Mouse (Mus musculus): ENCODE results near the gene Csn1s1.

The Csn1s1 gene

DNA sequence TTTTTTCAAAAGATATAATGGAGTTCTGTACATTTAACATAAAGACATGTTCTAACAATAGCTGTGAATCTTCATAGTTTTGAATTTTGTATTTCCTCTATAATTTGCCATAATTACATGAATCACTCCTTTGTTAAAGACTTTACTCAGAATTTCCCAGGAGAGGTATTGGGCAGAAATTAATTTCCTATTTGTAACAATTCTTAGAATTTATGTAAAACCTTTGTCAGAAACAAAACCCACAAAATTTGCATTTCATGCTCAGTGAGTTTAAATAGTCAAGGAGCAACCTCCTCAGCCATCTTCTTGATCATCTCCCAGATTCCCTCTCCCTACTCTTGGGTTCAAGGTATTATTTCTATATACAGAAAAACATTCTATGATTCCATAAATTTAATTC lies at the start of gene Csn1s1:
Gene Csn1s1 (plus strand): TSS at position 301 of the 400 bp plus-strand sequence.
- no peak for DNase-seq (ENCODE audit: low spot score)

DNA sequence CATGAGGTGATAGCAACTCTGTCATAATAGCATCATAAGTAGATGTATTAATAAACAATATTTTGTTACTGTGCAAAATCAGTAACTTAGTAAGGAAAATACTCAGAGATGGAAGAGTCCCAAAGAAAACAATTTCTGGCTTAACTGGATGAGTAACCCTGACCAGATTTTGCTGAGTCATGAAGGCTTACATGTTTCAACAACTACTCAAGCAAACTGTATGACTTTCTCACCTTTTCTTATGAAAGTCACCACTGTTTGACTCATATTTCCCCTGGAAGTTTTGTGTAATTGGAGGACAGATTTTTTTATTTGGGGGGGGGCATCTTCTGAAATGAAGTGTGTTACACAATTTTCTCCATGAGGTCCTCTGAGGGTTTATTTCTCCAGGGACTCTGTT lies 43.3 kb upstream of the Csn1s1 start:
- DNase-seq (ENCODE audit: low spot score): no peak

DNA sequence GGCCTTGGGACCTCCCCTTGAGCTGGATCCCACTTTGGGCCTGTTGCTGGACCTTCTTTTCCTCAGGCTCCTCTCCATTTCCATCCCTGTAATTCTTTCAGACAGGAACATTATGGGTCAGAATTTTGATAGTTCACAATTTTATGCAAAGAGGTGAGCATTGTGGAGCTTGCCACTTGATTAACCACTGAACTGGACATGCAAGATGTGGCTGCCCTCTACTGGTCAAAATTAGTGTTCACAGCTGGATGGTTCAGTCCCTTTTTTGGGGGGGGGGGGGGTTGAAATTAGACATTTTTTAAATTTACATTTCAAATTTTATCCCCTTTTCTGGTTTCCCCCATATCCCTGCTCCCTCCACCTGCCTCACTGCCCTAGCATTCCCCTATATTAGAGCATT lies 23.2 kb upstream of the Csn1s1 start:
- DNase-seq (ENCODE audit: low spot score): no peak

DNA sequence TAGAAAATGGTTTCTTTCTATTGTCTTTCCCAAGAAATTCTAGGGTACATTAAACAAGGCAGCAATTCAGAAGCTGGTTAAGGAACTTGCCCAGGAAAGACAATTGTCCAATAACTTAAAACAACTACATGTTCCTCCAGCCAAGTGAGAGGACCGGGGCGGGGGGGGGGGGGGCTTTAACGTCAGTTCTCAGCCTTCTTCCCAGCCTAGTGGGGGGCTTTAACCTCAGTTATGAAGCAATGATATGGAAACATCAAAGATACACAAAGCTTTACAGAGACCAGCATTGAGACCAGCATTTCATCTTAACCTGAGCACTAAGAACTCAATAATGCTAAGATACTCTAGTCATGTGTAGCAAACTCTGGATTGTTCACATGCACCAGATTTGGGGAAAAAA lies 33.5 kb downstream of the Csn1s1 start, which contains the start of gene Csn2:
Gene Csn2 (minus strand): TSS at position 101 of the 400 bp plus-strand sequence.
- DNase-seq (ENCODE audit: low spot score): no peak

DNA sequence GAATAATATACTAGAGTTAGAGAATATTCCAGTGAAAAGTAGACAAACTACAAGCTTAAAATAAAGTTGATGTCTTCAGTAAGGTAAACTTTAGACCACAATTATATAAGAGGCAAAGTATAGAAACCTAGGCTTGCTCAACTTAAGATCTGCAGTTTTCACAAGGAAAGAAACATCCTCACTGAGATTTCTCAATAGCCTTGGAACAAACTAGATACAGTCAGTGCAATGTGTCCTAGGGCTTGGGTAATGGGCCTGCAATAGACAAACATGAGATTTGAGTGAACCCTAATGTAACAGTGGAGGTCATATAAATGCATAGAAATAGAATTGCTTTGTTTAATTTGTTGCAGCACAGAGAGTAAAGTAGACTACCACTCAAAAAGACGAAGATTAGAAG lies 39.9 kb downstream of the Csn1s1 start:
- DNase-seq (ENCODE audit: low spot score): no peak

Measured in testis, postnatal 14 days (tissue).